Mouse (Mus musculus) liver, embryonic 12.5 days (tissue): Measurements from ENCODE around the gene Apba1. TPM values are rescaled to one million over a fixed set of nuclear protein-coding genes. Genes with fewer than 3 reads are reported as not detected.

ENCODE experiments used
- ATAC-seq: fragments of 200-750 bp; cut with Nextera tagmentation; 2 replicates; pipeline ENCODE4 v1.8.0; 2017; ENCODE audit warnings: moderate number of reproducible peaks, mild to moderate bottlenecking, moderate library complexity
- H3K27ac ChIP-seq: fragments of 300-500 bp; sonication (generic); 2 replicates; pipeline ENCODE4 v1.5.1; 2016; ENCODE audit warnings: mild to moderate bottlenecking
- H3K27me3 ChIP-seq: fragments of 300-500 bp; sonication (generic); replicated peaks from 2 replicates; pipeline ENCODE4 v1.6.1; 2016; ENCODE audit warnings: mild to moderate bottlenecking, moderate library complexity
- H3K36me3 ChIP-seq: fragments of 300-500 bp; sonication (generic); 2 replicates; pipeline ENCODE4 v1.6.1; 2016; ENCODE audit warnings: mild to moderate bottlenecking, moderate library complexity
- H3K4me1 ChIP-seq: fragments of 300-500 bp; sonication (generic); 2 replicates; pipeline ENCODE4 v1.6.1; 2016
- H3K4me2 ChIP-seq: fragments of 300-500 bp; sonication (generic); 2 replicates; pipeline ENCODE4 v1.6.1; 2016; ENCODE audit warnings: mild to moderate bottlenecking, moderate library complexity
- H3K4me3 ChIP-seq: fragments of 300-500 bp; sonication (generic); 2 replicates; pipeline ENCODE4 v1.5.1; 2016; ENCODE audit warnings: mild to moderate bottlenecking, moderate library complexity
- H3K9ac ChIP-seq: fragments of 300-500 bp; sonication (generic); 2 replicates; pipeline ENCODE4 v1.6.1; 2016; ENCODE audit warnings: mild to moderate bottlenecking, moderate library complexity
- H3K9me3 ChIP-seq: fragments of 300-500 bp; sonication (generic); replicated peaks from 2 replicates; pipeline ENCODE4 v1.6.1; 2016; ENCODE audit warnings: mild to moderate bottlenecking, moderate library complexity
- WGBS: fragments of 180-500 bp; shearing (Covaris S2); methylation state at CpG from one replicate; pipeline ENCODE4 v1.1.7; 2016; ENCODE audit not compliant: insufficient replicate concordance; 5-methylcytosine and 5-hydroxymethylcytosine counted together
- polyA plus RNA-seq: library from polyadenylated mRNA; unstranded; fragments of >200 nt; fragmentation: Nextera tagmentation; extraction: Ambion mirVana; gene quantifications from 2 replicates; pipeline ENCODE4 v1.2.1, GENCODE M21; 2016

Gene Apba1
- polyA plus RNA-seq, 1 experiment from 2014 or later, result 0.01 TPM

DNA sequence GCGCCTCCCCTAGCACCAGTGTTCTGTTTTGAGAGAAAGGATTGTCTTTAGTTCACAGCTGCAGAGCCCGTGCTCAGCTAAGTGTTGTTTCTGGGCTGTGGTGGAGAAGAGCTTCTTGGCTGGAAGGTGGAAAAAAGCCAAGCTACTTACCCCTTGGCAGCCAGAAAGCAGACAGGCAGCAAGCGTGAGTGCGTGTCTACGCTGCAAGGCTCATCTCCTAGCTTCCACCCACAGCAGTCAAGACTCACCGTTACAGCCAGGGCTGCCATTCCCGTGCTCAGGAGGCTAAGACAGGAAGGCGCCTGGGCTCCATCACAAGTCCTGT, 161.5 kb downstream of the Apba1 start:
- Histone ChIP-seq H3K4me2 (no peak overlapping the region), H3K36me3 (no peaks in the 10 kb centered on the region), H3K27me3 (no peaks in the 10 kb centered on the region), H3K4me3 (no peak overlapping the region), H3K9me3 (no peaks in the 10 kb centered on the region), H3K4me1 (no peaks in the 10 kb centered on the region), H3K27ac (no peak overlapping the region), H3K9ac (no peak overlapping the region)
- ATAC-seq, result no peak
- 61% methylated on average over 8 of the region's 8 CpGs for whole genome bisulfite sequencing

DNA sequence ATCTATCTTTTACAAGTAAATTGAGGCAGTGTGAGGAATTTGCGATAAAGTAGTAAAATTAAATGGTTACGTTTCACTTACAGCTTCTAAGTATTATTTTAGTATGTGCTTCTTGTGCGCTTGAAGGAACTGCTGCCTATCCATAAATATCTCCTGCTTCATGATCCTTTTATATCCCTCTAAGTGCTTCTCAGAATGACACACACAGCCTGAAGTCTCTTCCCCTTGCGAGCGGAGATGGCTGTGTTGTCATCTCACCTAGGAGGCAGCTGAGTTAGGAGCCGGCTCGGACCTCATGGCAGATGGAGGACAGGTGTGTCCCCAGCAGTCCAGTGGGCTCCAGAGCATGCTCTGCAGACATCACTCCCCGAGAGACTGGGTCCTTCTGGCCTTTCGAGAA, 163.9 kb downstream of the Apba1 start:
- Histone ChIP-seq H3K36me3 (no peaks in the 10 kb centered on the region), H3K27me3 (no peaks in the 10 kb centered on the region), H3K9me3 (no peaks in the 10 kb centered on the region), H3K27ac (no peak overlapping the region), H3K9ac (no peak overlapping the region), H3K4me3 (no peak overlapping the region), H3K4me1 (no peaks in the 10 kb centered on the region), H3K4me2 (no peak overlapping the region)
- WGBS, result 75% methylated on average over 9 of the region's 9 CpGs
- ATAC-seq, result no peak

- Histone ChIP-seq H3K4me3 (no peak overlapping the region), H3K36me3 (no peaks in the 10 kb centered on the region), H3K4me1 (no peaks in the 10 kb centered on the region), H3K27ac (no peak overlapping the region), H3K27me3 (no peaks in the 10 kb centered on the region), H3K4me2 (no peak overlapping the region), H3K9ac (no peak overlapping the region), H3K9me3 (no peaks in the 10 kb centered on the region)
- WGBS, result 57% methylated on average over 6 of the region's 6 CpGs
- ATAC-seq, result no peak
Observed at GRCm38 (mm10) chr19:23924057-23924456, 165.4 kb downstream of the Apba1 start.

GRCm38 (mm10) chr19:23924791-23925190, 166.1 kb downstream of the Apba1 start:
- no peak for ATAC-seq
- Histone ChIP-seq H3K36me3 (no peaks in the 10 kb centered on the region), H3K4me1 (no peaks in the 10 kb centered on the region), H3K27ac (no peak overlapping the region), H3K4me3 (no peak overlapping the region), H3K9ac (no peak overlapping the region), H3K27me3 (no peaks in the 10 kb centered on the region), H3K9me3 (no peaks in the 10 kb centered on the region), H3K4me2 (no peak overlapping the region)
- WGBS, result 67% methylated on average over 9 of the region's 9 CpGs

DNA sequence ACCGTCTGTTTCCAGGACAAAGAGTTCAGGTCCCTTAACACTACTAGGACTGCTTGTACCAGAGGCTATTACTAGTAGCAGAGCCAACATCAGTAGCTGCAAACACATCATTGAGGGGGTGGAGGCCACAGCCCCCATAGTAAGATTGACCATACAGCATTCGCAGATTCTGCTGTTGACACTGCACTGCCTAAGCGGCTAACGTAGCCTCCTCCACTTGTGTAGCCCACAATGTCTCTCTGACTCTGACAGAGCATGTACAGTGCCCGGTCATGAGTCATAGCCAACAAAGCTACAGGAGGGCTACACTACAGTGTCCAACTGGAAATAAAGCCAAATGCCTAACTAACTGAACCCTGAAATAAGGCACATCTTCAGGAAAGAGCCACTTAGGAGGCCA, 166.9 kb downstream of the Apba1 start:
- ATAC-seq, result no peak
- H3K4me3 ChIP-seq, result no peak overlapping the region
- no peak overlapping the region for H3K9ac ChIP-seq
- no peak overlapping the region for H3K4me2 ChIP-seq
- H3K4me1 ChIP-seq, result no peaks in the 10 kb centered on the region
- H3K36me3 ChIP-seq, result no peaks in the 10 kb centered on the region
- WGBS, result 73% methylated on average over 5 of the region's 5 CpGs
- H3K27me3 ChIP-seq, result no peaks in the 10 kb centered on the region
- no peaks in the 10 kb centered on the region for H3K9me3 ChIP-seq
- no peak overlapping the region for H3K27ac ChIP-seq

GRCm38 (mm10) chr19:23930826-23931225, 172.1 kb downstream of the Apba1 start:
- Histone ChIP-seq H3K36me3 (no peaks in the 10 kb centered on the region), H3K4me1 (no peaks in the 10 kb centered on the region), H3K27me3 (no peaks in the 10 kb centered on the region), H3K9ac (no peak overlapping the region), H3K4me2 (no peak overlapping the region), H3K27ac (no peak overlapping the region), H3K4me3 (no peak overlapping the region), H3K9me3 (no peaks in the 10 kb centered on the region)
- WGBS, result 88% methylated on average over 5 of the region's 5 CpGs
- ATAC-seq, result no peak

GRCm38 (mm10) chr19:23941422-23941949, 182.8 kb downstream of the Apba1 start:
- ATAC-seq, result no peak
- Histone ChIP-seq H3K27ac (no peak overlapping the region), H3K27me3 (no peaks in the 10 kb centered on the region), H3K4me2 (no peak overlapping the region), H3K9me3 (no peaks in the 10 kb centered on the region), H3K9ac (no peak overlapping the region), H3K36me3 (no peaks in the 10 kb centered on the region), H3K4me1 (no peaks in the 10 kb centered on the region), H3K4me3 (no peak overlapping the region)
- 68% methylated on average over 12 of the region's 12 CpGs for WGBS

DNA sequence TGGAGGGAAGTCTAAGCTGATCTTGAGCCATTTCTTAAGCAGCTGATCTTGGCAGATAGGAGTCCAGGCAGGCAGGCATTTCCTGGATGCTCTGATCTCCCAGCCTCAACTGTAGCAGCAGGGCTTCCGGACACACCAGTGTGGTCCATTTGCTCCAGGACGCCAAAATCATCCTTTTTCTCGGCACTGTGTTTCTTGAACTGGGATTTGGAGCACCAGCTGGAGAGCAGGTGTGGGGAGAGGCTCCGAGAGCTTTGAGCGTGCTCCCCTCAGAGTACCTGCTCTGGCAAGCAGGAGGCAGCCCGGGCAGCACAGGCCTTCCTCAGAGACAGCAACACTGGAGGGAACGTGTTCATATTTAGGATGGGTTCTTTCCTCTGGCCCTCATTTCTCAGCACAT, 184.2 kb downstream of the Apba1 start:
- no peak for ATAC-seq
- Histone ChIP-seq H3K36me3 (no peaks in the 10 kb centered on the region), H3K4me2 (no peak overlapping the region), H3K9me3 (no peaks in the 10 kb centered on the region), H3K4me3 (no peak overlapping the region), H3K27ac (no peak overlapping the region), H3K9ac (no peak overlapping the region), H3K4me1 (no peaks in the 10 kb centered on the region), H3K27me3 (no peaks in the 10 kb centered on the region)
- WGBS, result 45% methylated on average over 7 of the region's 7 CpGs

DNA sequence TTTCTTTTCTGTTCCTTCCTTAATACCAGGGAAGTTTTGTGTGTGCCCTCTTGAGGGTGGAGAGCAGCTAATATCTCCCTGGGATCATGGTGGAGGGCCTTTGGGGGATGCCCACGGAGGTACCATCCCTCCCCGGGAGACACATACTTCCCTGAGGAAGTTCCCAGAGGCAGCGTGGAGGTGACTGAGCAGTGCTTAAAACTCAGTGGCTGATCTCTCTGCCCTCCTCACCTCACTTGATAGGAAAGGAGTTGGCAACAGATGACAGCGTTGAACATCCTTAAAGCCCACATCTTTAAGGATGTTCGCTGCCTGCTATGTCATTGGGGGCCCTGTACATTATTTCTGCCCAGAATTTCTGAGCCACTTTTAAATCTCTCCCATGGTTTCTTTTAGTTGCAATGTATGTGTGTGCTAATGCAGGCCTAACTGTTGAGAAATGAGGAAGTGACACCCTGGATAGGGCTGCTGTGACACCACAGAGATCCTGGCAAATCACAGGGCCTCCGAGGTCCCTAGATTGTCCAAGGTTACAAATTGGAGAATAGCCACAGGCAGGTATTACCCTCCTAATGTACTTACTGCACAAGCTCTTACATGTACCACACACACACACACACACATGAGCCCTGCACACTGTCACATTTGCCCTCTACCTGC, 187.5 kb downstream of the Apba1 start:
- 56% methylated on average over 6 of the region's 6 CpGs for WGBS
- Histone ChIP-seq H3K4me3 (no peak overlapping the region), H3K4me1 (no peaks in the 10 kb centered on the region), H3K27me3 (no peaks in the 10 kb centered on the region), H3K9ac (no peak overlapping the region), H3K36me3 (no peaks in the 10 kb centered on the region), H3K27ac (no peak overlapping the region), H3K9me3 (no peaks in the 10 kb centered on the region), H3K4me2 (no peak overlapping the region)
- no peak for ATAC-seq

DNA sequence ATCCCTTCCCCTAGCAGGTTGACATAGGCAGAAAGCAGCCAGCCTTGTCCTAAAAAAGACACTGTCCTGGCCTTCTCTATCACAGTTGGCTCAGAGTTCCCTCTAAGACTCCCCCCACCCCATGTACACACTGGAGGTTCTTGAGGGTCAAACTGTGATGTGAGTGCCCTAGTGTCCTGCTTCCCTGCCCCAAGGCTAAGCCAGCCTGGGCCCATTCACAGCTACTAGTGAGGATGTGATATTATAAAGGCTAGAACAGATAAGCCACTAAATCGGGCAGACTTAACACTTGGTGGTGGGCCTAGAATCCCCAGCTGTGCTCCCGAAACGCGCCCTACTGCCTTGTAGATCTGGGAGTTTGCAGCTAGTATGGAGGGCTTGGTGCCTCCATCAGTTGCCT, 188.1 kb downstream of the Apba1 start:
- Histone ChIP-seq H3K36me3 (no peaks in the 10 kb centered on the region), H3K27me3 (no peaks in the 10 kb centered on the region), H3K4me1 (no peaks in the 10 kb centered on the region), H3K9ac (no peak overlapping the region), H3K9me3 (no peaks in the 10 kb centered on the region), H3K27ac (no peak overlapping the region), H3K4me3 (no peak overlapping the region), H3K4me2 (no peak overlapping the region)
- 54% methylated on average over 4 of the region's 4 CpGs for WGBS
- no peak for ATAC-seq

- no peak overlapping the region for H3K27ac ChIP-seq
- H3K9me3 ChIP-seq, result no peaks in the 10 kb centered on the region
- no peak overlapping the region for H3K4me3 ChIP-seq
- 38% methylated on average over 4 of the region's 4 CpGs for WGBS
- H3K27me3 ChIP-seq, result no peaks in the 10 kb centered on the region
- ATAC-seq, result no peak
- no peak overlapping the region for H3K9ac ChIP-seq
- H3K36me3 ChIP-seq, result no peaks in the 10 kb centered on the region
- H3K4me2 ChIP-seq, result no peak overlapping the region
- H3K4me1 ChIP-seq, result no peaks in the 10 kb centered on the region
Observed at GRCm38 (mm10) chr19:23947871-23948270, 189.2 kb downstream of the Apba1 start.

- no peak overlapping the region for H3K9ac ChIP-seq
- no peak overlapping the region for H3K4me3 ChIP-seq
- H3K27me3 ChIP-seq, result no peaks in the 10 kb centered on the region
- no peaks in the 10 kb centered on the region for H3K4me1 ChIP-seq
- no peak overlapping the region for H3K27ac ChIP-seq
- H3K9me3 ChIP-seq, result no peaks in the 10 kb centered on the region
- H3K36me3 ChIP-seq, result no peaks in the 10 kb centered on the region
- 41% methylated on average over 12 of the region's 12 CpGs for WGBS
- no peak overlapping the region for H3K4me2 ChIP-seq
- ATAC-seq, result no peak
Observed at GRCm38 (mm10) chr19:23948301-23949000, 189.8 kb downstream of the Apba1 start.
